Mouse (Mus musculus): ENCODE data around the gene Zfp93.
A peak's percentile ranks its signal among the peaks of the same experiment; 100 is the strongest.

The Zfp93 gene

DNA sequence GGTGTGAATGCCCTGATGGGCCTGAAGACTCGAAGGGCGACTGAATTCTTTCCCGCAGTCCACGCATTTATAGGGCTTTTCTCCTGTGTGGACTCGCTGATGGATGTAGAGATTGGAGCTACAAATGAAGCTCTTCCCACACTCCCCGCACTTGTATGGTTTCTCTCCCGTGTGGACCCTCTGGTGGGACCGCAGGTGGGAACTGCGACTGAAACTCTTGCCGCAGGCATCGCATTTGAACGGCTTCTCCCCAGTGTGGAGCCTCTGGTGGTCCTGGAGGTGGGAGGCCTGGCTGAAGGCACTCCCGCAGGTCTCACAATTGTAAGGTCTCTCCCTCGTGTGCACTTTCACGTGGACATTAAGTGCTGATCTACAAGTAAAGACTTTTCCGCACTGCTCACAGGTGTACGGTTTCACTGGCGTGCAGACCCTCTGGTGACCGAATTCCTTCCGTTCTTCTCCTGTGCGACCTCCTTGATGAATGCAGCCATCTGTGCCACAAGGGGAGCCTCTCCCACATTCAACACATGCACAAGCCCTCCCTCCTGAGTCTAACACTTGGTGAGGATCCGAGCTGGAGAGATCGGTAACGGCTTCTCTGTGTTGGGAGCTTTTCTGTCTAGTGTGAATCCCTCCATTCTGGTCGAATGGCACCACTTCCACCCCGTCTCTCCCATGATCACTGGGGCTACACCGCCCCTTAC is 21.3 kb downstream of the Zfp93 start:
- DNase-seq (ENCODE audit: low spot score) = no peak

DNA sequence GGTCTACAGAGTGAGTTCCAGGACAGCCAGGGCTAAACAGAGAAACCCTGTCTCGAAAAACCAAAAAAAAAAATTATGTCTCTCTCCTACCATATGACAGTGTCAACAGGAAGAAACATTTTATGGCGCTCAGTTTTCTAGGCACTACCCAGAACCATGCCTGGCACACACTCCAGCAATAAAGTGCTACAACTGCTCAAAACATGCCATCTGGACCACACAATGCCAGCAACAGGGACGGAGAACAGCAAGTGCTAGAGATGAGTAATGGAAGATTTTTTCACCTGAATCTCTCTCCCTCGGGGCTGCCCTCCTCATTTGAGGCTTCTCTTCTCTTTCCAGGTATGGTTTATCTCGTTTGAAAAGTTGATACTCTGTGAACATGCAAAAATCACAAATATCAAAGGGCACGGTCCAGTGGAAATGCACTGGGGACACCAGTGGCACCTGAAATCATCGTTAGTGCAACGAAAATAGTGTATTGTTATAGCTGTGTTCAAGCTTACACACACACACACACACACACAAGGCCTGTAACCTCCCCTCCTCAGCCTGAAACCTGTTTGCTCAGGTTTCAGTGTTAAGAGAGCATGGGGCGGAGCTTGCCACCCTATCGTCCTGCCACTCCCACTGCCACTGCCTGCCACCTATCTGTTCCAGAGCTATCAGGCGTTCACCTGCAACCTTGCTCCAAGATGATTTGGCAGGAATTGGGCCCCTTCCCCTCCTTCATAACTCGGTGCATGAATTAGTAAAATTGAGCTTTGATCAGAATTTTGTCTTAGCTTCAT is 23.0 kb downstream of the Zfp93 start:
- DNase-seq (ENCODE audit: low spot score) = no peak

DNA sequence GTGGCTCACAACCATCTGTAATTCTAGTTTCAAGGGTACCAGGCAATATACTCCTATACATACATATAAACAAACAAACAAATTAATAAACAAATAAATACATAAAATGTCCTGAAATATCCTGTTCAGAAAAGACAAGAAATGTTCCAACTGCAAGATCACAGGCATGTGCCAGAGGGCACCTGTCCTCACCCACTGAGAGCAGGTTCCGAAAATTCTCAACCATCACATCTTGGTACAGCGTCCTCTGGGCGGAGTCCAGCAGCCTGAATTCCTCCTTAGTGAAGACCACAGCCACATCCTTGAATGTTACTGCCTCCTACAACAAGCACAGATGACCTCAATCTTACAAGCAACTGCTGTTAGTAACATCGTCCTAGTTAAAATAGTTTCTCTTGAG is 24.5 kb downstream of the Zfp93 start:
- no peak for DNase-seq (ENCODE audit: low spot score)

DNA sequence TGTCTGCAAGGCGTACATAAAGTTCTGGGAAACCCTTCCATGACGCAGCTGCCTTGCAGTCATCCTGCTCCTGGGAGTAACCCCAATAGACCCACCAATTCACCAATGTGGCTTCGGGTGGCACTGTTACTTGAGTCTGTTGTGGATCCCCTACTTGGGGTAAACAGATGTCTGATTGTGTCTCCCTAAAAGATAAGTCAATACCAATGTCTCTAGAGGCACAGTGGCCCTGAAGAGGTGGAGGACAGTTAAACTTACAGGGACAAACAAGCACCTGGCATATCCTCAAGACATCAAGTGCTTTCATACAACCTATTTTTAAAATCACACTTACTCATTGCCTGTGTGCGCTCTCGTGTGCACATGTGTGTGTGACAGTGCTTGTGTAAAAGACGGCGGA is 25.2 kb downstream of the Zfp93 start:
- no peak for DNase-seq (ENCODE audit: low spot score)

DNA sequence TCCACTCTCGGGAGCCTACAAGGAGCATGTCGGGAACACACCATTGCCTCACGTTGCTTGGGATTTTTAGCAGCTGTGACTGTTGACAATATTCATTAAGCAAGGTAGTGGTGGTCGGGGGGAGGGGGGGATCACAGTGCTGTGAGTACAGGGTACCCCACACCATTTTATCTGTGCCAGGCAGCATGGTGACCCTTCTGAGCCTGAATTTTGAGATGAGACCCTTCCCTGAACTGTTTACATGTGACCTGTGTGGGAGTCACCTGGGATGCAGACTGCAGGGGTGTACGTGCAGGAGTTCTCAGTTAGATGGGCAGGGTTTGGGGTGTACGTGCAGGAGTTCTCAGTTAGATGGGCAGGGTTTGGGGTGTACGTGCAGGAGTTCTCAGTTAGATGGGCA is 26.2 kb downstream of the Zfp93 start:
- no peak for DNase-seq (ENCODE audit: low spot score)

DNA sequence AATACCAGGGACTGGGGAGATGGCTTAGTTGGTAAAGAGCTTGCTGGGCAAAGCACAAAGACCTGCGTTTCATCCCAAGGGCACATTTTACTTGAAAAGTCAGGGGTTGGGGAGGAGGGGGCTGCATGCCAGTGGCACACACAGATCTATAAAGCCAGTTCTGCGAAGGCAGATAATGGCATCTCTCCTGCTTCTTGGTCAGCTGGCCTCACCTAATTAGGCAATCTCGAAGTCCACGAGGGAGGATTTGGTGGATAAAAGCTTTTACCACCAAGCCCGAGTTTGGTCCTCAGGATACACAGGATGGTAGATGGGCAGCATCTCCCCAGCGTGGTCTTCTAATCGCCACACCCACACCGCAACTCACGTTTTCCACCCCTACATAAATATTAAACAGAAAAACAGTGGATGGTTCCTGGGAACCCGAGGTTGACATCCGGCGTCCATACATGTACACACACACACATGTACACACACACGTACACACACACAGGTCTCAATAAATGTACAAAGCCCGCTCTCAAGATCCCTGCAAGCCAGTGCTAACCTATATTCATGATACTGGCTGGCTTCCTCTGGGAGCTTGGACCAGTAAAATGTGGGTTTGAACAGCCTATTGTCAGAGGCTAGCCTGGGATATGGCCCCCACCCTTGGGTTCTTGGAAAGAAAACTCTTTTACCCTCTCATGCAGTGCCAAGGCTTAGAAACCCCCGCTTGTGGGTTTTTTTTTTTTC is 27.3 kb downstream of the Zfp93 start:
- DNase-seq (ENCODE audit: low spot score) = no peak

DNA sequence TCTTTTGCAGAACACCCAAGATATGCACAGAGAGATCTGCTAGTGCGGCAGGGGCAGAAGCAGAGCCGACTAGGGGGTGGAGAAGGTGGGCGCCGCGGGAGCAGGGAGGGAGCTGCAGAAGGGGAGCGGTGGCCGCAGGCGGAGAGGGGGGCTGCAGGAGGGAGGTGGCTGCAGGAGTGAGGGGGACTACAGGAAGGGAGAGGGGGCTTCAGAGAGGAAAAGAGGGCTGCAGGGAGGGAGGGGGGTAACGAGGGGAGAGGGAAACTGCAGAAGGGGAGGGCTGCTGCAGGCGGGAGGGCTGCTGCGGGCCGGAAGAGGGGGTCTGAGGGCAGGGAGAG is 28.4 kb downstream of the Zfp93 start:
- no peak for DNase-seq (ENCODE audit: low spot score)

DNA sequence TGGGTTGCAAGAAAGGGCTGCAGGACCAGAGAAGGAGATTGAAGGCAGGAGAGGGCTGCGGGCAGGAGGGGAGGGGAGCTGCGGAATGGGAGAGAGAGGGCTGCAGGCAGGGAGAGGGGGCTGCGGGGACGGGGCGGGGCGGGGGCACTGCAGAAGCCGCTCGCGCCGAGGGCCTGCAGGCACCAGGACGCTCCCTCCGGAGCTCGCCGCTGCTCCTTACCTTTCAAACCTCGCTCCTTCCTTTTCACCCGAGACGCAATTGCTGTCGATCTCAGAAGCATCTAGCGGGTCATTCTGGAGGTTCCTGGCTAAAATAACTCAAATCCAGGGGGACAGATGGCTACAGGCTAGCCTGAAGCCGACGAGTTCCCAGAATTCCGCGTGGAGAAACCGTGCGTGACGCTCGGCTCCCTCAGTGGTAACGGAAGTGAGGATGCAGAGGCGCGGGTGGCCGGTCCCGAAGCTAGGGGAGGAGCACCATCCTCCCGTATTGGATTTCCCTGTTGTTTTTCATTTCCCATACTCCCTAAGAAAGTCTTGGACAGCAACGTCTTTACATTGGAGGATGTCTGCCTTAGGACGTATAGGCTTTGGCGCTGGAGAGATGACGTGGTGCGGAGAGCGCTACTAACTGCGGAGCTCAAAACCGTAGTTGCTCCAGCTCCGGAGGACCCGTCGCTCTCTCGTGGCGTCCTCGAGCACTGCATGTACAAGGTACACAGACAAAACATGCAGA is 28.9 kb downstream of the Zfp93 start:
- peak; percentile 69 for DNase-seq (ENCODE audit: low spot score)

DNA sequence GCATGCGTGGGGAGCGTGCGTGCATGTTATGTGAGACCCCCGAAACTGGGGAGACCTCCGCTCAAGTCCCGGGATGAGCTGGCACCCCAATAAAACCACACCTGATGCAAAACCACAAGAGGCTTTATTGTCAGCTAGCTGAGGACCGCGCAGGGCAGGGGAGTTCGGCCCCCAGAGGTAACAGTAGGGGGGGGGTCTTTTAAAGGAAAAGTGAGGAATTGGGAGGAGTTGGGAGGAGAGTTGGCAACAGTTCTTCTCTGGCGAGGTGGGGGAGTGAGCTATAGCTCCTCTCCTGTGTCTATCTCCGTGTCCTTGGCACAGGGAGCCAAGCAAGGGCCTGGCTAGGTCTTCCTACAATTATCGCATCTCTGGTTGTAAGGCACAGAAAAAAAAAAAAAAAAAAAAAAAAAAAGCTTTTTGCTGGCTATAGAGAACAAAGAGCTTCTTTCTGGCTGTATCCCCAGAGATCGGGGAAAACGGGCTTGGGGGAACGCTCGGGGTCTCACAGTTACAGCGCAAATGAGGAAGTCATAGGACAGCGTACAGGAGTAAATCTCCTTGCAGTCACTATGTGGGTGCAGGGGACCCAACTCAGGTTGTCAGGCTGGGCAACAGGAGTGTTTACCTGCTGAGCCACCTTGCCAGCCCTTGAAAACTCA is 29.7 kb downstream of the Zfp93 start:
- no peak for DNase-seq (ENCODE audit: low spot score)

DNA sequence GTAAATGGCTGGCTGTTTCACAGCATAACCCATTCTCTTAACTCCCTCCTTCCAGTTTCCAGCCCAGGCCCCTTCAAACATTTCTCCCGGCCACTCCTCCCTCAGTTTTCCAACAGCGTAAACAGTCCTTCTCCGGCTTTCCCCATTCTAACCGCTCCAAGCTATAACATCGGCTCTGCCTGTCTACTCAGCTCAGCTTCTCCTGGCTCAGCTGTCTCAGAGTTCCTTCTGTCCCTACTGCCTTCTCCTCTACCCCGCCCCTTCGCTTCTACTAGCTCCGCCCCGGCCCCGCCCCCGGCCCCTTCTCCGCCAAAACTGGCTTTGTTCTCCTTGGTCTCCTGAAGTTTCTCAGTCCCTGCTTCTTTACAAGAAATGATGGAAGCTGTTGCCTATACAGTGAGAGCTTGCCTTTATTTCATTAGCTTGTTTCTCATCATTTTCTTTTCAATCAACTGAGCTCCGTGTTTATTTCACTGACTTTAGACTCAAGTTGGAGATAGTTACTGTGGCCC is 30.6 kb downstream of the Zfp93 start, which contains the start of gene Zfp61:
Zfp61 (minus strand) TSS at position 462 of the 512 bp plus-strand sequence.
- DNase-seq (ENCODE audit: low spot score) = peak; percentile 33

DNA sequence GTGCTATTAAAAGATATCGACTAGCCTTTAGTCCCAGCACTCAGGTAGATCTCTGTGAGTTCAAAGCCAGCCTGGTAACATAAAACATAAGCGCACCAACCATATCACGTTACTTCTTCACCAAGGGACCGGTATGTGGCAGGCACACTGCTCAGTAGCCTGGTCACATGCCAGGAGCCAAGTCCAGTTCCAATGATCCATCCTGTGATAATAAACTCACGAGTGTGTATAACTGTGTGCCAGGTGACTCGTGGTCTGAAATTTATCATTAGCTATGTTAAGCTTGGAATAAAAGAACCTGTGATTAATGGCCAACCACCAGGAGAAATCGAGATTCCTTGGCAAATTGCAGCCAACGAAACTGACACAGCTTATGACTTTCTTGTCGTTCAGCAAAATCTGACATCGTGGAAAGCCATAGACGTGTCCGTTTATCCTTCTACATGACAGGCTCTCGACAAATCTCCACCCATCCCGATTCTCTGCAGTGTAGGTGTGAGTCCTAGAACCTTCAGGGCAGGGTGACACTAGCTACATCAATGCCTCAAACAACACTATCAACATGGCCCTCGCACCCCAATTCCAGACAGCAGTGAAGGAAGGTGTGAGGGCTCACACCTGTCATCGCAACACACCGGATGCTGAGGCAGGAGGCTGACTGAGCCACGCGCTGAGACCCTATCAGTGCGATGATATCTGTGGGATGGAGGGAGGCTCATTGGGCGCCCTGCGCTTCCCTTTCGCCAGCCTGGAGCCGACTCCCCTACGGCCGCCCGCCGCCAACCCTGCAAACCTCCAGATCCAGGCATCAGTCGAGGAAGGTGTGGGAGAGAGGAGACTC is 45.7 kb downstream of the Zfp93 start:
- DNase-seq (ENCODE audit: low spot score) = peak; percentile 3

DNA sequence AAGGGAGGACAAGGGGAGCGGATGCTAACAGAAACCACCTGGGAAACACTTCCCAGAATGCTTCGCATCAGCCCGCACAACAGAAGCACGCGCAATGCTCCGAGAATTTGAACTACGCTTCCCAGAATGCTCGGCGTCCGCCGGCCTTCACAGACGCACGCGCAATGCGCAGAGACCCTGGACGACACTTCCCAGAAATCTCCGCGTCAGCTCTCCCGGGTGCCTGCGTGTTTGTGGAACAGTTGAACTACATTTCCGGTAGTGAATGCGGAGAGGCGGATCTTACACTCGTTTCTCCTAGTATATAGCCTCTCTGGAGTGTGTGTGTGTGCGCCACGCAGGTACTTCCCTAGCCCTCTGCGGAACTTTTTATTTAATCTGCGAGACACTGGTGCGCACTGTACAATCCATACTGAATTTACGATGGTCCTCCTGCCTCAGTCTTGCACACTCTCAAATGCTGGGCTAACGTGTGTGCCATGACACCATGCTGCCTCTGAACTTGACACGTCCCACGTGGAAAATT is 46.4 kb downstream of the Zfp93 start, which contains the start of gene Zfp94:
Zfp94 (minus strand) TSS at position 100 of the 526 bp plus-strand sequence.
- peak; percentile 92 for DNase-seq (ENCODE audit: low spot score)

DNA sequence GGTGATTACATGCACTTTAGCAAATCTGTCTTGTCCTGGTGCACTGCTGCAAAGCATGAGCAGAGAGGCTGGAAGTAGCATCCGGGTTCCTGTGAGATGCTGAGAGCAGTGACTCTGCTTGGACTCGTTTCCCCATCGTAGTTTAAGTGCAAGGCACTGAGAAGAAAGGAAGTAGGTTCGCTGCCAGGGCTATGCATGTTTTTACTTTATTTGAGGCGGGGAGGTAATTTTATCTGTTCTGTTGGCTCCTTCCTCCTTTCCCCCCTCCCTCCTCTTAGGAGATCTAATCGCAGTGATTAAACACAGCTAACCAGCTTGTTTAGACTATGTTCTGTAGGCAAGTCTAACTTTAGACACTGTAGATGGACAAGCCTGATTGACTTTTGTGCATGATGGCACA is 48.7 kb downstream of the Zfp93 start:
- no peak for DNase-seq (ENCODE audit: low spot score)

DNA sequence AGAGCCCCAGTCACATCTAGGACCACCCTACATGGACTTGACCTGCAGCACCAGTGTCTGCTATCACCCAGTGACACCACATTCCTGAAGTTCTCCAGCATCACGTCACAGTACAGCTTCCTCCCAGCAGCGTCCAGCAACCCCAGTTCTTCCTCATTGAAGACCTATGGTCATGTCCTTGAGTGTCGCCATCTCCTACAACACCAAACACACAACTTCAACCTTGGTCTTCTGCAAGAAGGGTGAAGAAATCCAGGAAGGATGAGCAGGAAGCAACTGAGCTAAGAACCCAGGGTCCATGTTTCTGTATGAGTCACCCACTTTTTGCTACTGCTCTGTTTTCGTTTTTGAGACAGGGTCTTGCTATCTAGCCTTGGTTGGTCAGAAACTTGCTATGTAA is 52.4 kb downstream of the Zfp93 start:
- no peak for DNase-seq (ENCODE audit: low spot score)

DNA sequence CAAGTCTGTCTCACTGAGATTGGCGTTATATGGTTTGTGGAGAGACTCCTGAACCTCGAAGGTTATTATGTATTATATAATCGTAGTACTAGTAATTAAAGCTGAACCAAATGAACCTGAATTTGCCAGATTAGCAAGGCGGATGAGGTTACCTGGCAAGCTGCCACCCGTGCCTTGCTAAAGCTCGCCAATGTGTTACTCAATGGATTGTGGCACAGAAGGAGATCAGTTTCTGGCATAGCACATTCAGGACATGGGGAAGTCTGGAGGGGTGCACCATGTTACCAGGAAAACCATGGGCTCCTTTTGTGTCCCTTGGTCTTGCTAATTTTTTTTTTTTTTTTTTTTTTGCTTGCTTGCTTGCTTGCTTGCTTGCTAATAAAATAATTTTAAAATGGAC is 55.0 kb downstream of the Zfp93 start:
- peak; percentile 52 for DNase-seq (ENCODE audit: low spot score)

DNA sequence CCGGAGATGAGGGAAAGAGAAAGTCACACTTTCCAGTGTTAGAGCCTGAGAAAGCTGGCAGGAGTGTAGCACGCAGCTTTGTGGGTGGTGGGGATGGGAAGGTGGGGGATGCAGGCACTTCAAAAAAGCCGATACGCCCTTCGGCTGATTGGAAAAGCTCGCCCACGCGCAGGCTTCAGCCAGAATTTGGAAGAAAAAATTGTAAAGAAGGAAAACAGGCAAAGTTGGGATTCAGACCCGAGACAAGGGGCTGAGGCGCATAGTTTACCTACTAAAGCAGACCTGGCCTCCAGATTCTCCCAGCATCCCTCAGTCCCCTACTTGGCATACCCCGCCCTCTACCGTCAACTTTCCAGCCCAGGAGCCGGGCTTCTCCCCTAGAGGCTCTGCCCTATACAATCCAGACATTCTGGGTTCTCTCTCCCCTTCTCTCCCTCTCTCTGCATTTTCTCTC is 55.5 kb downstream of the Zfp93 start:
- no peak for DNase-seq (ENCODE audit: low spot score)

DNA sequence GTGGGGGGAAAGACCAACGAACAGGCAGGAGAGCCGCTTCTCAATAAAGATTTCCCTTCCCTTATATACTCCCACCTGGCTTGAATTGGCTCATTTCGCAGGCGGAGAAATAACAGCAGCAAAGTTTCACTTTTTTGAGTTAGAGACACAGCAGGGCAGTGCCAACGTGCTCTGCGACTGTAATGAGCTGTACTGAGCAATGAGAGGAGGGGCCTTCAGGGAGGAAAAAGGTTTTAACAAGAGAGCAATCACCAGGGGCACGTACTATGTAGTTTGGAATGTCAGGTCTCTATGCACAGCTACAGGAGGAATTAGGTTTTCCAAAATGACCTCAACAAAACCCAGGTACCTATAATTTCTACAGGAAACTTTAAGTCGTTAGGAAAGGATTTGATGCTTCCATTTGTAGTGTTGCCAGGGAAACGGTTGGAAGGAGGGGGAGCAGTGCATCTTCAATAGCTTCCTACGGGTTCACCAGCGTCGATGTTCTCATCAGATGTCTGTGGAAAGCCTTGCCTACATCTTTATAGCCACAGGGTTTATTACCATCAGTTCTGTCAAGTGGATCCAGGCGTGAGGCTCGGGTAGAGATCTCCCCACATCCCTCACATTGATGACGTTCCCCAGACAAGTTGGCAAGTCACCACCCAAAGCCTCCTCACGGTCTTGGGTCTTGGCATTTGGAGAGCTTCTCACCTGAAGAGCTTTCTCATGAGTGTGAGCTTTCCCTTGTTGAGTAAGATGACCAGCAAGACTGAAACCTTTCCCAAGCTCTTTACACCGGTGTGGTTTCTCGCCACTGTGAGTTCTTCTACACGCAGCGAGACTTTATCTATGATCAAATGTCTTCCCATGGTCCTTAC is 56.3 kb downstream of the Zfp93 start:
- DNase-seq (ENCODE audit: low spot score) = no peak

Data from adipocyte (in vitro differentiated cells).